Mouse (Mus musculus): ENCODE measurements around the gene Knstrn.

The Knstrn gene

GRCm38 (mm10) chr2:118790551-118791525, 23.0 kb upstream of the Knstrn start:
- no peak for DNase-seq (ENCODE audit: low spot score)

GRCm38 (mm10) chr2:118791591-118792258, 22.1 kb upstream of the Knstrn start:
- DNase-seq (ENCODE audit: low spot score): no peak

- DNase-seq (ENCODE audit: low spot score): no peak
These were observed 21.6 kb upstream of the Knstrn start for GRCm38 (mm10) chr2:118792259-118792613.

GRCm38 (mm10) chr2:118793636-118794035, 20.2 kb upstream of the Knstrn start:
- no peak for DNase-seq (ENCODE audit: low spot score)

- no peak for DNase-seq (ENCODE audit: low spot score)
These were observed 11.2 kb upstream of the Knstrn start for GRCm38 (mm10) chr2:118802542-118803118.

GRCm38 (mm10) chr2:118804474-118804873, 9.3 kb upstream of the Knstrn start:
- no peak for DNase-seq (ENCODE audit: low spot score)

- DNase-seq (ENCODE audit: low spot score): no peak
These were observed 8.7 kb upstream of the Knstrn start for GRCm38 (mm10) chr2:118805137-118805536.

- no peak for DNase-seq (ENCODE audit: low spot score)
These were observed 8.0 kb upstream of the Knstrn start for GRCm38 (mm10) chr2:118805756-118806155.

GRCm38 (mm10) chr2:118806860-118807259, 6.9 kb upstream of the Knstrn start:
- no peak for DNase-seq (ENCODE audit: low spot score)

- no peak for DNase-seq (ENCODE audit: low spot score)
These were observed 2.9 kb upstream of the Knstrn start for GRCm38 (mm10) chr2:118810861-118811260.

- no peak for DNase-seq (ENCODE audit: low spot score)
These were observed 1.1 kb upstream of the Knstrn start for GRCm38 (mm10) chr2:118812724-118813123.

- no peak for DNase-seq (ENCODE audit: low spot score)
These were observed 9.0 kb downstream of the Knstrn start for GRCm38 (mm10) chr2:118822800-118823199.

GRCm38 (mm10) chr2:118824396-118824795, 10.6 kb downstream of the Knstrn start:
- no peak for DNase-seq (ENCODE audit: low spot score)

GRCm38 (mm10) chr2:118829096-118829495, 15.3 kb downstream of the Knstrn start:
- no peak for DNase-seq (ENCODE audit: low spot score)

GRCm38 (mm10) chr2:118834061-118834460, 20.3 kb downstream of the Knstrn start:
- no peak for DNase-seq (ENCODE audit: low spot score)

GRCm38 (mm10) chr2:118835115-118835514, 21.3 kb downstream of the Knstrn start:
- no peak for DNase-seq (ENCODE audit: low spot score)

GRCm38 (mm10) chr2:118838330-118838729, 24.5 kb downstream of the Knstrn start:
- DNase-seq (ENCODE audit: low spot score): no peak

- no peak for DNase-seq (ENCODE audit: low spot score)
These were observed 27.4 kb downstream of the Knstrn start for GRCm38 (mm10) chr2:118841186-118841585.

- no peak for DNase-seq (ENCODE audit: low spot score)
These were observed 28.0 kb downstream of the Knstrn start for GRCm38 (mm10) chr2:118841774-118842173.

- DNase-seq (ENCODE audit: low spot score): no peak
These were observed 30.6 kb downstream of the Knstrn start for GRCm38 (mm10) chr2:118844427-118844826.

GRCm38 (mm10) chr2:118846246-118846645, 32.4 kb downstream of the Knstrn start:
- no peak for DNase-seq (ENCODE audit: low spot score)

- DNase-seq (ENCODE audit: low spot score): no peak
These were observed 38.0 kb downstream of the Knstrn start for GRCm38 (mm10) chr2:118851756-118852155.

Measured in left cerebral cortex, adult 11 months (tissue).